Mouse (Mus musculus): ENCODE results near the gene Mbtd1. TPM values are rescaled to one million over a fixed set of nuclear protein-coding genes. Genes with fewer than 3 reads are reported as not detected.
A peak's percentile ranks its signal among the peaks of the same experiment; 100 is the strongest.

Gene Mbtd1
- polyA plus RNA-seq, 1 experiment, result 3.8 TPM

DNA sequence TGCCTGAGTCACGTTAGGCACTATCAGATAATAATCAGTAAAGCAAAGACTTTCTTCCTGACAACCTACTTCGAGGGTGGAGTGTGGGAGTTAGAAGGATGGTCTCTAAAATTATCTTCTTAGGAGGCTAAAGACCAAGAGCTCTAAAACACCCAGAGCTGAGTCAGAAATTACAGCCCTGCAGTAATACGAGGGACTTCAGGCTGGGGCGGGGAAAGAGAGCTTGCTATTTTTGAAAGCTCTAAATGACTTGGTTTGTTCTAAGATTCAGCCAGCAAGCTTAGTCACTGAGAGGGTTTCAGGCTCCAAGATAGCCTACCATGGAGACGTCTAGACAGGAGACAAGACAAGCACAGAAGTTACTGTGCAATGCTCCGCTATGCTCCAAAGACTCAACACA is 79.7 kb downstream of the Mbtd1 start:
- Histone ChIP-seq H3K4me1 (ENCODE audit: control insufficient read depth, insufficient read depth, insufficient read length) (no peaks in the 10 kb centered on the region; the same call in 1 of the 2 replicates), H3K27me3 (ENCODE audit: control insufficient read depth, insufficient read depth, low read length) (no peaks in the 10 kb centered on the region), H3K27ac (ENCODE audit: insufficient read depth, low read length) (no peak overlapping the region), H3K4me3 (ENCODE audit: extremely low read depth, insufficient read depth, insufficient read length) (no peak overlapping the region), H3K36me3 (ENCODE audit: control insufficient read depth, insufficient read depth, low read length) (peaks cover 12% of the 10 kb centered on the region)
- no peak for DNase-seq (ENCODE audit: low read depth in 1 of 2, low spot score in 2 of 2)
- TF ChIP-seq POLR2A (IDR thresholded peaks at IDR 0.05; ENCODE audit: low read depth, low read length) (no peak), CTCF (IDR thresholded peaks at IDR 0.05; ENCODE audit: extremely low read depth, insufficient read depth, insufficient read length, insufficient replicate concordance) (no peak)
- 81% methylated on average over 6 of the region's 6 CpGs for WGBS

GRCm38 (mm10) chr11:93967381-93967780 is 81.7 kb downstream of the Mbtd1 start:
- Histone ChIP-seq H3K36me3 (ENCODE audit: control insufficient read depth, insufficient read depth, low read length) (peaks cover 7% of the 10 kb centered on the region), H3K27me3 (ENCODE audit: control insufficient read depth, insufficient read depth, low read length) (no peaks in the 10 kb centered on the region), H3K4me1 (ENCODE audit: control insufficient read depth, insufficient read depth, insufficient read length) (no peaks in the 10 kb centered on the region; the same call in 1 of the 2 replicates), H3K4me3 (ENCODE audit: extremely low read depth, insufficient read depth, insufficient read length) (peak overlapping the region; percentile 87), H3K27ac (ENCODE audit: insufficient read depth, low read length) (peak overlapping the region; percentile 83)
- TF ChIP-seq POLR2A (IDR thresholded peaks at IDR 0.05; ENCODE audit: low read depth, low read length) (no peak), CTCF (IDR thresholded peaks at IDR 0.05; ENCODE audit: extremely low read depth, insufficient read depth, insufficient read length, insufficient replicate concordance) (no peak)
- 4% methylated on average over 11 of the region's 11 CpGs for WGBS
- DNase-seq (ENCODE audit: low read depth in 1 of 2, low spot score in 2 of 2), result no peak

DNA sequence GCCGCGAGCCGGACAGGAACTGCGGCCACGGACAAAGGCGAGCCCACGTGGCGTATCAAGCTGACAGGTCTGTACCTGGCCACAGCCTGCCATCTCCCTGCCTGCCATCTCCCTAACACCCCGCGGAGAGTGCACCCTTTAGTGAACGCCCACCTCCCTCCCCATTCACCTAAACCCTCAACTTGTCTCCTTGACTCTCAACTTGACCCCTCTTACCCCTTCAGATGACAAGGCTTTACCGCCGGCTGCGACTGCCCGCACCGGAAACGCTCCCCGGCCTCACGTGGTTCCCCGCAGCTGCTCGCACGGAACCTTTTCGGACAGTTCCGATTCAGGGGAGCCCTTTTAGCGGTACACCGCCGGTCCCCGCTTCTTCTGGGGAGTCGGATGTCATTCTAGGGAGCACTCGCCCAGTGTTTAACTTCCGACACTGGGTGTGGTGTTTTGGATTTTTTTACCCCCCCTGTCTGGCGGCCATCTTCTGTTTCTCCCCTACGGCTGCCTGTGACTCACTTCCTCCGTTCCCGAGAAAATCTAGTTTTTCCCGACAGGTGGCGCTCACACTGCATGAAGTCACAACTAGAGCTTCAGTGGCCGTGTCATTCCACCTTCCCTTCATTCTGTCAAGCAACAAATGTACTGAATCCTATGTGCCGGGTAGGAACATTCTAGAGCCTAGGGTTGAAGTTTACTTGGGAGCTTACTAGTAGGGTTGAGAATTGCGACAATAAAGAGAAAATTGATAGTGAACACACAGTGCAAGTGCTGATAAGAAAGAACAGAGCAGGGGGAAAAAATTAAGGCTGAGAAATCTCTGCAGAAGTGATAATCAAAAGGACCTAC is 82.6 kb downstream of the Mbtd1 start, which contains the start of the genes Gm20390 and Nme1:
Gene Gm20390, minus strand, starts transcription at position 289 of the 843 bp plus-strand sequence.
Gene Nme1, minus strand, starts transcription at position 517 of the 843 bp plus-strand sequence.
- TF ChIP-seq CTCF (IDR thresholded peaks at IDR 0.05; ENCODE audit: extremely low read depth, insufficient read depth, insufficient read length, insufficient replicate concordance), result peak; percentile 78; the same call in 1 of the 2 replicates
- TF ChIP-seq POLR2A (IDR thresholded peaks at IDR 0.05; ENCODE audit: low read depth, low read length), result no peak; the same call in 1 of the 2 replicates
- Histone ChIP-seq H3K36me3 (ENCODE audit: control insufficient read depth, insufficient read depth, low read length) (peaks cover 5% of the 10 kb centered on the region; the same call in 1 of the 2 replicates), H3K4me1 (ENCODE audit: control insufficient read depth, insufficient read depth, insufficient read length) (no peaks in the 10 kb centered on the region; the same call in 1 of the 2 replicates), H3K4me3 (ENCODE audit: extremely low read depth, insufficient read depth, insufficient read length) (peak within 1 kb of the TSS; percentile 87), H3K27ac (ENCODE audit: insufficient read depth, low read length) (peak within 1 kb of the TSS; percentile 83), H3K27me3 (ENCODE audit: control insufficient read depth, insufficient read depth, low read length) (no peaks in the 10 kb centered on the region)
- WGBS, result under 1% methylated on average over 40 of the region's 40 CpGs
- peak; percentile 94 to 99 for DNase-seq (ENCODE audit: low read depth in 1 of 2, low spot score in 2 of 2)

- Histone ChIP-seq H3K4me1 (ENCODE audit: control insufficient read depth, insufficient read depth, insufficient read length) (no peaks in the 10 kb centered on the region; the same call in 1 of the 2 replicates), H3K36me3 (ENCODE audit: control insufficient read depth, insufficient read depth, low read length) (peaks cover 5% of the 10 kb centered on the region; the same call in 1 of the 2 replicates), H3K4me3 (ENCODE audit: extremely low read depth, insufficient read depth, insufficient read length) (no peak overlapping the region), H3K27me3 (ENCODE audit: control insufficient read depth, insufficient read depth, low read length) (no peaks in the 10 kb centered on the region), H3K27ac (ENCODE audit: insufficient read depth, low read length) (peak overlapping the region; percentile 60; the same call in 1 of the 2 replicates)
- DNase-seq (ENCODE audit: low read depth in 1 of 2, low spot score in 2 of 2), result no peak
- TF ChIP-seq CTCF (IDR thresholded peaks at IDR 0.05; ENCODE audit: extremely low read depth, insufficient read depth, insufficient read length, insufficient replicate concordance) (no peak), POLR2A (IDR thresholded peaks at IDR 0.05; ENCODE audit: low read depth, low read length) (no peak)
- 38% methylated on average over 6 of the region's 6 CpGs for WGBS
These were observed 83.1 kb downstream of the Mbtd1 start for GRCm38 (mm10) chr11:93968848-93969128.

DNA sequence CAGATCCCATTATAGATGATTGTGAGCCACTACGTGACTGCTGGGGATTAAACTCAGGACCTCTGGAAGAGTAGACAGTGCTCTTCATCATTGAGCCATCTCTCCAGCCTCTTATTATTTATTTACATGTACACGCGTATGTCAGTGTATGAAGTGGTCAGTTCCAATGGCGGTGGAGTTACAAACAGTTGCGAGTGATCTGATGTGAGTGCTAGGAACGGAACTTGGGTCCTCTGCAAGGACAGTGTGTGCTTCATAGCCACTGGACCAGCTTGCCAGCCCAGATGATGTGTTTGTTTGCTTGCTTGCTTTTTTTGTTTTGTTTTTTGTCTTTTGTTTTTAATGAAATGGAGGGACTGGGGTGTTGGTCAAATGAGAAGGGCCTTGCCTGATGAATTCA is 83.5 kb downstream of the Mbtd1 start:
- Histone ChIP-seq H3K27ac (ENCODE audit: insufficient read depth, low read length) (no peak overlapping the region), H3K4me3 (ENCODE audit: extremely low read depth, insufficient read depth, insufficient read length) (no peak overlapping the region), H3K36me3 (ENCODE audit: control insufficient read depth, insufficient read depth, low read length) (peaks cover 5% of the 10 kb centered on the region; the same call in 1 of the 2 replicates)

GRCm38 (mm10) chr11:93969799-93970198 is 84.1 kb downstream of the Mbtd1 start:
- DNase-seq (ENCODE audit: low read depth in 1 of 2, low spot score in 2 of 2), result no peak
- Histone ChIP-seq H3K36me3 (ENCODE audit: control insufficient read depth, insufficient read depth, low read length) (peaks cover 3% of the 10 kb centered on the region; the same call in 1 of the 2 replicates), H3K27ac (ENCODE audit: insufficient read depth, low read length) (no peak overlapping the region), H3K4me3 (ENCODE audit: extremely low read depth, insufficient read depth, insufficient read length) (no peak overlapping the region), H3K27me3 (ENCODE audit: control insufficient read depth, insufficient read depth, low read length) (no peaks in the 10 kb centered on the region), H3K4me1 (ENCODE audit: control insufficient read depth, insufficient read depth, insufficient read length) (no peaks in the 10 kb centered on the region; the same call in 1 of the 2 replicates)
- 94% methylated on average over 1 of the region's 1 CpGs for WGBS
- no peak for TF ChIP-seq CTCF (IDR thresholded peaks at IDR 0.05; ENCODE audit: extremely low read depth, insufficient read depth, insufficient read length, insufficient replicate concordance)
- TF ChIP-seq POLR2A (IDR thresholded peaks at IDR 0.05; ENCODE audit: low read depth, low read length), result no peak

More for the DNA sequence above, 83.5 kb downstream of the Mbtd1 start:
- no peak for DNase-seq (ENCODE audit: low read depth in 1 of 2, low spot score in 2 of 2)
- H3K4me1 ChIP-seq (ENCODE audit: control insufficient read depth, insufficient read depth, insufficient read length), result no peaks in the 10 kb centered on the region; the same call in 1 of the 2 replicates
- WGBS, result 93% methylated on average over 6 of the region's 6 CpGs
- H3K27me3 ChIP-seq (ENCODE audit: control insufficient read depth, insufficient read depth, low read length), result no peaks in the 10 kb centered on the region
- TF ChIP-seq CTCF (IDR thresholded peaks at IDR 0.05; ENCODE audit: extremely low read depth, insufficient read depth, insufficient read length, insufficient replicate concordance) (no peak), POLR2A (IDR thresholded peaks at IDR 0.05; ENCODE audit: low read depth, low read length) (no peak)

Data from spleen, adult 2 months (tissue).